18 mouse cellular contexts compared by ENCODE assay signal in genomic region chr5:143031681-143032080, GRCm38 (mm10).
A peak's percentile ranks its signal among the peaks of the same experiment; 100 is the strongest.
DNase-seq lines count a peak whose midpoint lies in the region; ATAC-seq and TF ChIP-seq lines count a peak whose summit lies in the region.
"Had no signal": no experiment of that assay in that cellular context is flagged by ENCODE, and none has a peak within 500 bp of the region (broad histone marks: within the 10 kb centered on the region; RNA-seq: fewer than 3 reads in every experiment).

No protein-coding gene starts in this region.

- no peak for TF ChIP-seq POLR2A in heart, adult 2 months (IDR thresholded peaks at IDR 0.05; ENCODE audit: insufficient read depth, low read depth, low read length)
- no peak for TF ChIP-seq POLR2A in kidney, adult 2 months (IDR thresholded peaks at IDR 0.05; ENCODE audit: low read depth, low read length)

- H3K27me3 ChIP-seq in heart, adult 2 months (ENCODE audit: control insufficient read depth, insufficient read depth, low read length) = no peaks in the 10 kb centered on the region
- H3K27me3 ChIP-seq in heart, embryonic 12.5 days (replicated peaks) = no peaks in the 10 kb centered on the region
- no peaks in the 10 kb centered on the region for H3K27me3 ChIP-seq in kidney, embryonic 16.5 days (ENCODE audit: insufficient read depth, low read length)
- no peaks in the 10 kb centered on the region for H3K27me3 ChIP-seq in kidney, adult 2 months (replicated peaks; ENCODE audit: control insufficient read depth, insufficient read depth, low read length)
- no peaks in the 10 kb centered on the region for H3K27me3 ChIP-seq in neural tube, embryonic 11.5 days (ENCODE audit: control insufficient read depth, insufficient read depth, low read length)
- H3K27me3 ChIP-seq: embryonic facial prominence, embryonic 12.5 days; forebrain, embryonic 15.5 days had no signal

- H3K9ac ChIP-seq in heart, adult 2 months (ENCODE audit: low read depth, low read length) = peak overlapping the region; percentile 0; the same call in 1 of the 2 replicates
- no peak overlapping the region for H3K9ac ChIP-seq in heart, embryonic 12.5 days
- no peak overlapping the region for H3K9ac ChIP-seq in kidney, embryonic 16.5 days (replicated peaks; ENCODE audit: low read length)
- H3K9ac ChIP-seq in neural tube, embryonic 11.5 days (ENCODE audit: low read length) = no peak overlapping the region
- H3K9ac ChIP-seq: embryonic facial prominence, embryonic 12.5 days; forebrain, embryonic 15.5 days had no signal

- H3K4me1 ChIP-seq in heart, adult 2 months (ENCODE audit: control insufficient read depth, insufficient read depth, low read length) = peaks cover 15% of the 10 kb centered on the region
- H3K4me1 ChIP-seq in heart, embryonic 12.5 days (replicated peaks) = peaks cover 40% of the 10 kb centered on the region
- peaks cover 23% of the 10 kb centered on the region for H3K4me1 ChIP-seq in kidney, embryonic 16.5 days (ENCODE audit: insufficient read depth, low read length)
- no peaks in the 10 kb centered on the region for H3K4me1 ChIP-seq in kidney, adult 2 months (ENCODE audit: control insufficient read depth, insufficient read depth, low read length)
- peaks cover 13% of the 10 kb centered on the region for H3K4me1 ChIP-seq in neural tube, embryonic 11.5 days (ENCODE audit: control insufficient read depth, insufficient read depth, low read length)
- H3K4me1 ChIP-seq: forebrain, embryonic 15.5 days had no signal

- no peaks in the 10 kb centered on the region for H3K9me3 ChIP-seq in heart, embryonic 12.5 days (replicated peaks)
- H3K9me3 ChIP-seq in kidney, embryonic 16.5 days (ENCODE audit: low read length) = no peaks in the 10 kb centered on the region
- H3K9me3 ChIP-seq in neural tube, embryonic 11.5 days (ENCODE audit: control insufficient read depth, low read length) = no peaks in the 10 kb centered on the region
- H3K9me3 ChIP-seq: embryonic facial prominence, embryonic 12.5 days; forebrain, embryonic 15.5 days had no signal

- H3K27ac ChIP-seq in heart, adult 2 months = peak overlapping the region; percentile 8
- no peak overlapping the region; the same call in 1 of the 2 replicates for H3K27ac ChIP-seq in heart, embryonic 12.5 days (ENCODE audit: poor library complexity, severe bottlenecking)
- peak overlapping the region; percentile 63 for H3K27ac ChIP-seq in kidney, embryonic 16.5 days (ENCODE audit: low read length)
- H3K27ac ChIP-seq in kidney, adult 2 months (ENCODE audit: insufficient read depth, low read depth, low read length) = no peak overlapping the region
- H3K27ac ChIP-seq in neural tube, embryonic 11.5 days (ENCODE audit: low read depth, low read length) = no peak overlapping the region
- H3K27ac ChIP-seq: embryonic facial prominence, embryonic 12.5 days; forebrain, embryonic 15.5 days had no signal

- no peak for ATAC-seq in heart, embryonic 12.5 days (ENCODE audit: insufficient number of reproducible peaks, low FRiP score)
- ATAC-seq in kidney, embryonic 16.5 days (ENCODE audit: low FRiP score, low TSS enrichment) = peak; percentile 46
- ATAC-seq in neural tube, embryonic 11.5 days (ENCODE audit: insufficient read depth, low FRiP score, low TSS enrichment) = no peak
- ATAC-seq: activated CD4-positive, CD25-positive, alpha-beta regulatory T cell, adult 4 months; forebrain, embryonic 15.5 days; inflammation-experienced regulatory T-cells, adult 6 months had no signal

- no peak overlapping the region for H3K4me2 ChIP-seq in heart, embryonic 12.5 days
- no peak overlapping the region for H3K4me2 ChIP-seq in kidney, embryonic 16.5 days (replicated peaks; ENCODE audit: low read depth, low read length)
- H3K4me2 ChIP-seq in neural tube, embryonic 11.5 days (ENCODE audit: low read depth) = no peak overlapping the region
- H3K4me2 ChIP-seq: embryonic facial prominence, embryonic 12.5 days; forebrain, embryonic 15.5 days; liver, embryonic 11.5 days had no signal

- intact Hi-C loops in heart, adult 2 months (cut with DNase I) = no loop called here

- peaks cover 3% of the 10 kb centered on the region for H3K36me3 ChIP-seq in heart, adult 2 months (ENCODE audit: control insufficient read depth, insufficient read depth, low read length)
- peaks cover 20% of the 10 kb centered on the region for H3K36me3 ChIP-seq in heart, embryonic 12.5 days
- peaks cover 17% of the 10 kb centered on the region for H3K36me3 ChIP-seq in kidney, embryonic 16.5 days (ENCODE audit: insufficient read depth, low read length)
- H3K36me3 ChIP-seq in kidney, adult 2 months (ENCODE audit: control insufficient read depth, insufficient read depth, low read length) = peaks cover 3% of the 10 kb centered on the region
- peaks cover 4% of the 10 kb centered on the region; the same call in 1 of the 2 replicates for H3K36me3 ChIP-seq in neural tube, embryonic 11.5 days (ENCODE audit: control insufficient read depth, insufficient read depth, low read length)

- H3K4me3 ChIP-seq in heart, adult 2 months = no peak overlapping the region
- no peak overlapping the region for H3K4me3 ChIP-seq in heart, embryonic 12.5 days
- no peak overlapping the region for H3K4me3 ChIP-seq in kidney, embryonic 16.5 days (ENCODE audit: low read length)
- no peak overlapping the region for H3K4me3 ChIP-seq in kidney, adult 2 months (ENCODE audit: insufficient read depth, low read depth, low read length)
- H3K4me3 ChIP-seq in neural tube, embryonic 11.5 days (ENCODE audit: low read depth, low read length) = no peak overlapping the region
- H3K4me3 ChIP-seq: embryonic facial prominence, embryonic 12.5 days; forebrain, embryonic 15.5 days had no signal

- no peak for TF ChIP-seq CTCF in heart, adult 2 months (IDR thresholded peaks at IDR 0.05)
- no peak for TF ChIP-seq CTCF in kidney, adult 2 months (conservative IDR thresholded peaks at IDR 0.05; ENCODE audit: insufficient read depth, insufficient read length, low read depth, low read length)

- TF ChIP-seq EP300 in heart, adult 2 months (IDR thresholded peaks at IDR 0.05; ENCODE audit: insufficient read depth, low read depth, low read length) = no peak

- no peaks in the 10 kb centered on the region; the same call in 1 of the 2 replicates for H3K79me2 ChIP-seq in heart, adult 2 months (replicated peaks; ENCODE audit: control insufficient read depth, insufficient read depth, low read length)

- WGBS in heart, adult 2 months = 41% methylated on average over 7 of the region's 7 CpGs
- WGBS in heart, embryonic 12.5 days = 56% methylated on average over 7 of the region's 7 CpGs
- 27% methylated on average over 7 of the region's 7 CpGs for whole genome bisulfite sequencing in kidney, embryonic 16.5 days
- WGBS in kidney, adult 2 months = 47% methylated on average over 7 of the region's 7 CpGs
- 33% methylated on average over 7 of the region's 7 CpGs for WGBS in neural tube, embryonic 11.5 days

- DNase-seq in heart, adult 2 months = peak in 1 of 2 experiments; percentile 17
- DNase-seq in kidney, adult 2 months = no peak
- peak; percentile 18 for DNase-seq in neural tube, embryonic 11.5 days (ENCODE audit: low spot score)
- DNase-seq in neural tube, embryonic 10.5 days (ENCODE audit: extremely low spot score, low spot score) = no peak
- no peak for DNase-seq in cerebellum, adult 11 months
- DNase-seq in thymus, postnatal 36 days = no peak
- DNase-seq: cerebellum, adult 9-11 months; gastrocnemius, postnatal 36 days; layer of hippocampus, postnatal 36 days; right cerebral cortex, postnatal 25 days; thymus, postnatal 25 days had no signal

Comparison
In these comparisons a context has a peak if more than half of its experiments do, and no peak if none do; other contexts are left out.
1. H3K27ac ChIP-seq: peak in heart, adult 2 months (single experiment) and kidney, embryonic 16.5 days (single experiment); none in heart, embryonic 12.5 days (single experiment), kidney, adult 2 months (single experiment) and neural tube, embryonic 11.5 days (single experiment).